Mouse (Mus musculus): Measurements from ENCODE around the gene Ndufa8. TPM values are rescaled to one million over a fixed set of nuclear protein-coding genes. Genes with fewer than 3 reads are reported as not detected.

The Ndufa8 gene
- total RNA-seq, 2 experiments from 2014 or later, result 419 to 460 TPM

- no peak for DNase-seq
Measured at GRCm38 (mm10) chr2:36048164-36048563, 1.0 kb downstream of the Ndufa8 start.

DNA sequence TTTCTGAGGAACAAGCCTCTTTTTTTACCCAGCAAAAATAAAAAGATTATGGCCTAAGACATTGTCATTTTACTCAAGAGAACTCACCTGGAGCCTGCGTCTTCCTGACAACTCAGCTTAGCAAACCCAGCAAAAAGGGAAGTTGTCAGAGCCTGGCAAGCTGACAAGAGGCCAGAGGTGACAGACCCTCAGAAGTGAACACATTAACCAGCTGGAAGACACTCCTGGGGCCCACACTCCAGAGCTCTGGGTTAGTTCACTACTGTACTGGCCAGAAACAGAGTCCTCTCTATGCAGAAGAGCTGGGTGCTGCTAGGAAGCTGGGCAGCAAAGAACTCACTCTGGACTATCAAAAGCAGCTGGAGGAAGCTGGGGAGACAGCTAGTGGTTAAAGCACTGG lies 8.3 kb downstream of the Ndufa8 start:
- no peak for DNase-seq

DNA sequence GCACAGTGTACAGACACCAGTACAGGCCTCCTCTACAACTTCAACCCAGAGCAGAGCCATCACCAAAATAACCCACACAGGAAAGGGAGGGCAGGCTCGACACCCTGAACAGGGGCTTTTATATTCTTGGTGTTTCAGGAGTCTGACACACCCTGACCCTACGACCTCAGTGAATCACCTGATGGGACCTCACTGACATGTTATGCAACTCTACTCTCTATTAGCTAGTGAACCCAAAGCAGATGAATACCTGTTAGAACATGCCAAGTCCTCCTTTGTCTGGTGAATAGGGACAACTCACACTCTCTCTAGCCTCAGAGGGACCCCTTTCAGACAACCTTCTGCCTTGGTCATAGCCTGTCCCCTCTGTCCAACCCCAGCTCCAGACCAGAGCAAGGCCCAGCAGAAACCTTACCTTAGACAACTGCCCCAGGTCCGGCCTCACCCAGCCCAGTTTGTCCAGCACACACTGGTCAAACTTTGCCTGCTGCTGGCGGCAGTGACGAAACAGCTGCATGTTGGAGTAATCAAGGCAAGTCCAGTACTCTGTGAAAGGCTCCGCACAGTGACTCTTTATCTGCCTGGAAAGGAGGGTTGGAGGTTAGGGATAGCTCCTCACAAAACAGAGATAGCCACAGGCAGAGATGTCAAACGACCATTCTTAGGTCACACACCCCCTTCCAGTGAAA lies 9.8 kb downstream of the Ndufa8 start:
- DNase-seq, result no peak

DNA sequence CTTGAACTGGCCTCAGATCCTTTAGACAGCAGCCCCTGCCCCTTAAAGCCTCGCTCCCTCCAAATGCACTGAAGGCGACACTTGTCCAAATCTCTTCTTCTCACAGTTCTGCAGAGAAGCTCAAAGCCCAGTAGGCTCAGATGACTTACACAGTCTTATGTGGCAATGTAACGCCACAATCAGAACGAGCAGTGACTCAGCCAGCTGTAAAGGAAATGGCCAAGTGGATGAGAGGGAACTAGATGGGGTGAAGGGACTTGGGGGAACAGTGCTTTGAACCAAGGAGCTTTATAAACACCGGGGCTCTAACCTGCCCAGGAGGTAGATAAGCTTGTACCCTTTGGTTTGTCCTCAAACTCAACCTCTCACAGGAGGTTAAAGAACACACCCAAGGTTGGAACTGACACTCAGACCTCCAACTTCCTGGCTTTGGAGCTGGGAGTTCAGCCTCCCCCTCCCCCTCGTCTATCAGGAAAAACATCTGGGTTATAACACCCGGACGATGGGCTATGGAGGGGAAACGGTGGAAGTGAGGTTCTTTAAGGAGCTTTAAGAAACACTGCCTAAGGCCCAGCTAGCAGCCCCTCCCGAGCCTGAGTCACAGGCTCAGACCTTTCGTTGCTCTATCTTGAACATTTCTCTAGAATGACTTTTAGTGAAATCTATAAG lies 13.7 kb downstream of the Ndufa8 start:
- peak; percentile 24 for DNase-seq

DNA sequence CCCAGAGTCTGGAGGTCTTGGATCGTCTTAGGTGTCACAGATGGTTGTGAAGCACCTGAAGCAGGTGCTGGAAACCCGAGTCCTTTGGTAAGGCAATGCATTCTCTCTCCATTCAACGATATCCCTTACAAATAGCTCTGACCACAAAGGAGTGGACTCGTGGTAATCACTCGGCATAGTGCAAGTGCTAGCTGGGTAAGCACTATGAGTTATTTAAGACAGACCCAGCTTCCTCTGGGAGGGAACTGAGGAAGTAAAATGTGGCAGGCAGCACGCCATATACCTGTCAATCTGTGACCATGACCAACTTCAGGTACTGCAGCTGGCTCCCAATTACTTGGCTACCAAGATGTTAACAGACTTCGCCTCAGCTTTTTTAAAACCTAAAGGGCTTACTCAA lies 14.3 kb downstream of the Ndufa8 start:
- DNase-seq, result no peak

DNA sequence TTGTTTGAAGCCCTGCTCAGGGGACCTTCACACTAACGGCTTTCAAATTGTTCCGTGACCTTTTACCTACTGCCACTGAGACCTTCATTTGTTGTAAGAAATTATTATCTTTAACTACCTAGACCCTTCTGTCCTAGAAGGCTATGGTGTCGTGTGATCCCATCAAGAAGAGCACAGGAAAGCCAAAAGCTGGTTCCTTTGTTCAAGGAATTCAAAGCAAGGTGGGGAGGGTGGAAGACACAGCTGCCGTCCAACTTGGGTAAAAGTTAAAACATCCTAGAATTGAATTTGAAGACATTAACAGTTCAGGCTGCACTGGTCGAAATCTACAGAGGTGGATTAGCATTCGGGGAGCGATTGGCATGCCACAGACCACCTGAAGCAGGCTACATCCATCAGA lies 15.2 kb downstream of the Ndufa8 start:
- no peak for DNase-seq

GRCm38 (mm10) chr2:36032884-36033283 lies 16.3 kb downstream of the Ndufa8 start:
- DNase-seq, result no peak

GRCm38 (mm10) chr2:36023291-36023690 lies 25.9 kb downstream of the Ndufa8 start:
- DNase-seq, result peak; percentile 50

- DNase-seq, result peak; percentile 88
Measured at GRCm38 (mm10) chr2:36021385-36022159, 27.6 kb downstream of the Ndufa8 start.

GRCm38 (mm10) chr2:36013010-36013409 lies 36.2 kb downstream of the Ndufa8 start:
- DNase-seq, result peak; percentile 35

DNA sequence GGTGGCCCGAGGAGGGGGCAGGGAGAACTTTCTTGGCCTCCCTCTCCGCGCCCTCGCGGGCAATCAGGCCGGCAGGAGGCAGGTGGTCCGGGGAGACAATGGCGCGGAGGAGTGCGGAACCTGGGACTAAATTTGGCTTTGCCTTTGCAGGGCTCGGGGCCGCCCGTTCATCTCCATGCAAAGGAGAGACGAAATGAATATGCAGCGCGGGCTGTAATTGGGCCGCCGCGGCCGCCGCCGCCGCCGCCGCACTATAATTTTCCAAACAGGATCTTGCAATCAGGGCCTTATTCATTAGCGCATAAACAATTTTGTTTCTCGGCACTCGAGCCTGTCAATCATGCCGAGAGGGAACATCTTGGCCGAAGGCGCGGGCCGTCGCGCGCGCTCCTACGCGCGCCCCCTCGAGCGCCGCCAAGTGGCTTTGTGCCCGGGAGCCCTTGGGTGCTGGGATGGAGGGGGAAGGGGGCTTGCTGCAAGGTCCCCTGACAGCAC lies 37.8 kb downstream of the Ndufa8 start:
- DNase-seq, result peak; percentile 30

DNA sequence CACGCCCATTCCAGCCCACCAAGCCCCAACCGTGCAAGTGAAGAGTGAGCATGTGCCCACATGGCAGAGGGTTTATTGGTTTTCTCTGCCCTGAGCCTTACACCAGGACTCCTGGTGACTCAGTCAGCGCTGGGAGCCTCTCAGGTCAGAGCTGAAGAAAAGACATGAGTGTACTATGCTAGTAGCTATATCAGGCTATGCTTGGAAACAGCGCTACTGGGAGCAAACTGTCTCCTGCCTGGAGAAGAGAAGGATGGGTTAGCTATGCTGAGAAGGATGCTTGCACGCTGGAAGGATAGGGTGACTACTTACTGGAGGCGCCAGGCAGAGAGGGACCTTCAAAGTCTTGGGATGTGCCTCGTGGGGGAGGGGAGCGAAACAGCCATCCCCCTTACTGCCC lies 38.6 kb downstream of the Ndufa8 start:
- no peak for DNase-seq

DNA sequence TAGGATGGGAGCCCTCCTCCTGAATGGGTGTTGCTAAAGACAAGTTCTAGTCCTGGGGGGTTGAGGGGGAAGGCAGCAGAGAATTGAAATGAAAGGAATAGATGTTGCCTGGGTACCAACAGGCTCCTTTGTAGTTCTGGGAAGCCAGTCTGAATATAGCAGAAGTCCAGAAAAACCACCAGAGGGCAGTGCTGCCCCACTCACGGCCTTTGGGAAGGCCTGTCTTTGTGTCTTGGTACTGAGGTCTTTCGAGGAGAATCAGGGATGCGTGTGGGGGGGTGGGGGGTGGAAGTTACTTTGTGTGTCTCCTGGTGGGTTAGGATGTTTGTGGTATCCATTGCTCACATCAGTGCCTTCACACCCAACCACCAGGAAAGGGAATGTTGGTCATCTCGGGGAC lies 39.8 kb downstream of the Ndufa8 start:
- peak; percentile 82 for DNase-seq

DNA sequence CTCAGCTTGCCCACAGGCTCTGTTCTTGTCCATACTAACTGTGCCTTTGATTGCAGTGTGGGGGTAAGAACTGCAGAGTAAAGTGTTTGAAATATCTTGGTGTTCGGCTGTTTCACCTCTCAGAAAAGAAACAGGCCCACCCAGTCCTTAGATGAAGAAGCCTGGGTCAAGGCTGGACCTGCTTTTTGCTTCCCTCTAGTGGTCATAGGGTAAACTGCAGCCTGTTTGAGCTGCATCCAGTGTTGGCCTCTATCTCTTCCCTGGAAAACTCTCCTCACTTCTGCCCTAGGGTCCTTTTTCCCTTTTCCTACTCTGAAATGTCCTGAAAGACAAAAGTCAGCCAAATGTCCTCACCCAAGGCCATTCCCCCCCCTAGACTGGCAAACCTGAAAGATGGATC lies 41.1 kb downstream of the Ndufa8 start:
- peak; percentile 72 for DNase-seq

GRCm38 (mm10) chr2:36002188-36002587 lies 47.0 kb downstream of the Ndufa8 start:
- DNase-seq, result no peak

- DNase-seq, result no peak
Measured at GRCm38 (mm10) chr2:36000390-36000789, 48.8 kb downstream of the Ndufa8 start.

GRCm38 (mm10) chr2:35999212-35999611 lies 50.0 kb downstream of the Ndufa8 start:
- DNase-seq, result no peak

- DNase-seq, result no peak
Measured at GRCm38 (mm10) chr2:35998416-35998815, 50.8 kb downstream of the Ndufa8 start.

- DNase-seq, result no peak
Measured at GRCm38 (mm10) chr2:35996753-35997152, 52.5 kb downstream of the Ndufa8 start.

DNA sequence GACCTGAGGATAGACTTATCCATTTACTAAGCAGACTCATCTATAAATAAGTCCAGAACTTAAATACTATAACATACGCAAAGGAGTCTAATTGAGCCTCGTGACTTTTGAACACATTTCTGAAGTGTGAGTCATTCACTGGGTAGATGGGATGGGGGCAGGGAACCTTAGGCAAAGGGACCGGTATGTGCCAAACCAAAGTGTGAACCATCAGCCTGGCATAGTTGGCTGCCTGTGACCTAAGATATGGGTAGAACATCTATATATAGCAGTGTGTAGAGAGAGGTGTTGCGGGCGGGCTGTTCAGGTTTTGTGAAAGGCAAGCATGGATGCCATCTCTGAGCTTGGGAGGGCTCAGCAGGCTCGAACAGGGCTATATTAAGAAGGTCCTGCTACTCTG lies 54.9 kb downstream of the Ndufa8 start:
- DNase-seq, result no peak

GRCm38 (mm10) chr2:35993481-35993880 lies 55.7 kb downstream of the Ndufa8 start:
- DNase-seq, result no peak

GRCm38 (mm10) chr2:35992259-35992658 lies 56.9 kb downstream of the Ndufa8 start:
- no peak for DNase-seq
